Mouse (Mus musculus): Measurements from ENCODE around the gene Ufsp2. TPM values are rescaled to one million over a fixed set of nuclear protein-coding genes. Genes with fewer than 3 reads are reported as not detected.

Gene Ufsp2
- polyA plus RNA-seq, 1 experiment from 2014 or later = 96.8 TPM

GRCm38 (mm10) chr8:45994111-45994510 lies 18.8 kb downstream of the Ufsp2 start:
- H3K4me2 ChIP-seq = no peak overlapping the region
- peaks cover 43% of the 10 kb centered on the region for H3K36me3 ChIP-seq
- H3K4me3 ChIP-seq = no peak overlapping the region
- 96% methylated on average over 2 of the region's 2 CpGs for WGBS
- peaks cover 2% of the 10 kb centered on the region for H3K4me1 ChIP-seq
- no peaks in the 10 kb centered on the region for H3K9me3 ChIP-seq
- H3K9ac ChIP-seq = no peak overlapping the region
- no peak overlapping the region for H3K27ac ChIP-seq
- ATAC-seq (ENCODE audit: insufficient number of reproducible peaks, low FRiP score, low TSS enrichment, low read depth) = no peak
- H3K27me3 ChIP-seq = no peaks in the 10 kb centered on the region

- Histone ChIP-seq H3K9ac (no peak overlapping the region), H3K4me2 (no peak overlapping the region), H3K36me3 (peaks cover 35% of the 10 kb centered on the region), H3K4me1 (peaks cover 8% of the 10 kb centered on the region), H3K4me3 (no peak overlapping the region), H3K27me3 (no peaks in the 10 kb centered on the region), H3K27ac (no peak overlapping the region), H3K9me3 (no peaks in the 10 kb centered on the region)
- 85% methylated on average over 3 of the region's 3 CpGs for WGBS
- no peak for ATAC-seq (ENCODE audit: insufficient number of reproducible peaks, low FRiP score, low TSS enrichment, low read depth)
Measured at GRCm38 (mm10) chr8:45995576-45995975, 20.2 kb downstream of the Ufsp2 start.

DNA sequence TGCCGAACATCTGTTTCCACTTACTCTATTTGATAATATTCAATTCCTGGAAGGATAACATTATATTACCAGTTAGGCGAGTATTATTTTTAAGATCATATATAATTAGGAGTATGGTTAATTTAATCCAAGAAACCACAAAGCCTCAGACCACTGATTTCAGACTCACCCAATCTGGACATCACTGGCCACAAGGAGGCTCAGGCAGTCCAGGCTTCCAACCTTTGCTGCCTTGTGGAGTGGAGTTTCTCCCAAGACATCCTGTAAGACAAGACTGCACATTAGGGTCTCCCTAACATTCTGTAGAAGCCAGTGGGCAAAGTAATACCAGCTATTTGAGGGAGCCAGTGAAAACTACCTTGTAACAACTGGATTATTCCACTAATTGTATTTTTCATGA lies 22.9 kb downstream of the Ufsp2 start:
- WGBS = 68% methylated on average over 2 of the region's 2 CpGs
- H3K4me2 ChIP-seq = no peak overlapping the region

GRCm38 (mm10) chr8:45999138-45999783 lies 23.9 kb downstream of the Ufsp2 start, which contains the start of gene Lrp2bp:
Lrp2bp (plus strand) TSS chr8:45999303.
- no peak for ATAC-seq (ENCODE audit: insufficient number of reproducible peaks, low FRiP score, low TSS enrichment, low read depth)
- Histone ChIP-seq H3K36me3 (peaks cover 22% of the 10 kb centered on the region), H3K27me3 (no peaks in the 10 kb centered on the region), H3K9me3 (no peaks in the 10 kb centered on the region), H3K4me3 (peak within 1 kb of the TSS; percentile 56), H3K4me2 (peak within 1 kb of the TSS; percentile 84), H3K4me1 (peaks cover 8% of the 10 kb centered on the region), H3K9ac (peak within 1 kb of the TSS; percentile 71), H3K27ac (peak within 1 kb of the TSS; percentile 97)
- 3% methylated on average over 22 of the region's 22 CpGs for WGBS

More for the DNA sequence above, 22.9 kb downstream of the Ufsp2 start:
- no peak overlapping the region for H3K9ac ChIP-seq
- H3K36me3 ChIP-seq = peaks cover 27% of the 10 kb centered on the region
- no peak overlapping the region for H3K27ac ChIP-seq
- no peaks in the 10 kb centered on the region for H3K9me3 ChIP-seq
- H3K4me1 ChIP-seq = peaks cover 8% of the 10 kb centered on the region
- H3K4me3 ChIP-seq = 0 out of 2 replicates have a peak overlapping the region, but pooled peaks have one; percentile 8
- no peak for ATAC-seq (ENCODE audit: insufficient number of reproducible peaks, low FRiP score, low TSS enrichment, low read depth)
- no peaks in the 10 kb centered on the region for H3K27me3 ChIP-seq

- peaks cover 8% of the 10 kb centered on the region for H3K4me1 ChIP-seq
- peak overlapping the region; percentile 84 for H3K4me2 ChIP-seq
- H3K27ac ChIP-seq = peak overlapping the region; percentile 97
- H3K27me3 ChIP-seq = no peaks in the 10 kb centered on the region
- 4% methylated on average over 55 of the region's 55 CpGs for WGBS
- peak; percentile 99 for ATAC-seq (ENCODE audit: insufficient number of reproducible peaks, low FRiP score, low TSS enrichment, low read depth)
- H3K9ac ChIP-seq = peak overlapping the region; percentile 71
- H3K36me3 ChIP-seq = peaks cover 22% of the 10 kb centered on the region
- no peaks in the 10 kb centered on the region for H3K9me3 ChIP-seq
- H3K4me3 ChIP-seq = peak overlapping the region; percentile 56
Measured at GRCm38 (mm10) chr8:45999784-46000705, 24.7 kb downstream of the Ufsp2 start.

DNA sequence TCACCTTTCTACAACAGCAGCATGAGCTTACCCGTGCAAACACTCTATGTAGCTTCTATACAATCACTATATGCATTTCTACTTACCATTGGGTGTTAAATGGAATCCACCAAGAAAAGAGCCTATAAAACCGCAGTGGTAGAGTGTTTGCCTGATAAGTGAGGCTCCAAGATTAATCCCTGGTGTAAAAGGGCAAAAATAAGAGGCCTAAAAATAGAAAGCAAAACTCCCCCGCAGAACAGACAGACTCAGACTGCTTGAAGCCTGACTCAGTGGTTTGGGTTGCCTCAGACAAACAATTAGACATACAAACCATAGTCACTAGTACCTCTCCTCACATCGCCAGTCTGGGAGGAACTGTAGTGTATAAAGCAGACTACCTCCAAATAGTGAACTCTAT lies 30.3 kb downstream of the Ufsp2 start, which contains the start of gene Ankrd37:
Gene Ankrd37, minus strand, starts transcription at position 112 of the 400 bp plus-strand sequence.
- H3K4me2 ChIP-seq = no peak within 1 kb of the TSS
- no peak for ATAC-seq (ENCODE audit: insufficient number of reproducible peaks, low FRiP score, low TSS enrichment, low read depth)
- H3K9ac ChIP-seq = no peak within 1 kb of the TSS
- H3K27me3 ChIP-seq = no peaks in the 10 kb centered on the region
- no peak within 1 kb of the TSS for H3K4me3 ChIP-seq
- 63% methylated on average over 4 of the region's 4 CpGs for WGBS
- H3K36me3 ChIP-seq = no peaks in the 10 kb centered on the region
- H3K27ac ChIP-seq = no peak within 1 kb of the TSS
- no peaks in the 10 kb centered on the region for H3K9me3 ChIP-seq
- peaks cover 2% of the 10 kb centered on the region for H3K4me1 ChIP-seq

DNA sequence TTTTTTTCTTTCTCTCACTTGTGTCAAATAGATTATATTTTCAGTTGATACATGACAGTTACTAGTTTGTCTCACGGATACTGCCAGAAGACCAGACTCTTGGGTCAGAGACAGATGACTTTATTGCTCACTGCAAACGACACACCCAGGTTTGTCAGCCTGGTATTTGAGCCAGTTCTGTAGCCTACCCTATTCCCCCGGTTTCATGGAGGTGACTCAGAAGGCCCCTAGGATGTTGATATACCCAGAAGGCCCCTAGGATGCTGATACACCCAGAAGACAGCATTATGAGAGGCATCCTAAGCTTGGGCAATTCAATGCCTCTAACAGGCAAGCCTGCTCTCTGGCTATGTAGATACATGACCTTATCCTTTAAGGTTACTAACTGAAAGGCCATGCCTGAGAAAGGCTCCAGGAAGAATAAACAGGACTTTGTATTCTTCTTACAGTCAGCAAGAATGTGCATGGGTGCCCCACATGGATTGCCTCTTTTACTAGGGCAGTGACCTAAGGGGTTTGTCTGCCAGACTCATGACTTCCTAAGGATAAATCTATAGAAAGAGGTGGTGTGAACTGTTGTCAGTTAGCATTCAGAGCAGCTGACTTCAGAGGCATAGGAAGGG lies 31.8 kb downstream of the Ufsp2 start:
- ATAC-seq (ENCODE audit: insufficient number of reproducible peaks, low FRiP score, low TSS enrichment, low read depth) = no peak
- no peaks in the 10 kb centered on the region for H3K27me3 ChIP-seq

DNA sequence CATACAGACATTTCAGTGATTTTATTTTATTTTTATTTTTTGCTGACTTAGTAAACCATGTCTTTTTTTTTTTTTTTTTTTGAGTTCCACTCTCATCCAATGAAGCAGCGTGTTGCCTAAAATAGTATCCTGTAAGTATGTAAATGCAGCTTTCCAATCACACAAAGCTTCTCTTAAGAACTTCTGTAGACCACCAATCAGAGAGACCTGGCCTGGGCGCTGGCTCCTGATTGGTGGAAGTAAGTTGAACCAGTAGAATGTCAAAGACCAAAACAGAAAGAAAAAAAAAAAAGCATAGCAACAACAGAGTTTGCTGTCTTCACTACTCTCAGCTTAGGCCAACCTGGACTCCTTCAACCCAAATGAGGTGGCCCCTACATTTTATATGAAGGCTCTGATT lies 35.0 kb downstream of the Ufsp2 start:
- Histone ChIP-seq H3K9me3 (no peaks in the 10 kb centered on the region), H3K27ac (0 out of 2 replicates have a peak overlapping the region, but pooled peaks have one; percentile 27), H3K4me2 (peak overlapping the region; percentile 36), H3K36me3 (no peaks in the 10 kb centered on the region), H3K9ac (no peak overlapping the region), H3K27me3 (no peaks in the 10 kb centered on the region), H3K4me1 (peaks cover 13% of the 10 kb centered on the region), H3K4me3 (no peak overlapping the region)
- WGBS = 51% methylated on average over 2 of the region's 2 CpGs
- 0 out of 2 replicates have a peak, but pooled peaks have one; percentile 44 for ATAC-seq (ENCODE audit: insufficient number of reproducible peaks, low FRiP score, low TSS enrichment, low read depth)

More for the DNA sequence above, 31.8 kb downstream of the Ufsp2 start:
- Histone ChIP-seq H3K4me2 (no peak overlapping the region), H3K9me3 (no peaks in the 10 kb centered on the region), H3K9ac (no peak overlapping the region), H3K27ac (no peak overlapping the region), H3K36me3 (no peaks in the 10 kb centered on the region), H3K4me3 (no peak overlapping the region), H3K4me1 (peaks cover 13% of the 10 kb centered on the region)
- 44% methylated on average over 3 of the region's 3 CpGs for WGBS

DNA sequence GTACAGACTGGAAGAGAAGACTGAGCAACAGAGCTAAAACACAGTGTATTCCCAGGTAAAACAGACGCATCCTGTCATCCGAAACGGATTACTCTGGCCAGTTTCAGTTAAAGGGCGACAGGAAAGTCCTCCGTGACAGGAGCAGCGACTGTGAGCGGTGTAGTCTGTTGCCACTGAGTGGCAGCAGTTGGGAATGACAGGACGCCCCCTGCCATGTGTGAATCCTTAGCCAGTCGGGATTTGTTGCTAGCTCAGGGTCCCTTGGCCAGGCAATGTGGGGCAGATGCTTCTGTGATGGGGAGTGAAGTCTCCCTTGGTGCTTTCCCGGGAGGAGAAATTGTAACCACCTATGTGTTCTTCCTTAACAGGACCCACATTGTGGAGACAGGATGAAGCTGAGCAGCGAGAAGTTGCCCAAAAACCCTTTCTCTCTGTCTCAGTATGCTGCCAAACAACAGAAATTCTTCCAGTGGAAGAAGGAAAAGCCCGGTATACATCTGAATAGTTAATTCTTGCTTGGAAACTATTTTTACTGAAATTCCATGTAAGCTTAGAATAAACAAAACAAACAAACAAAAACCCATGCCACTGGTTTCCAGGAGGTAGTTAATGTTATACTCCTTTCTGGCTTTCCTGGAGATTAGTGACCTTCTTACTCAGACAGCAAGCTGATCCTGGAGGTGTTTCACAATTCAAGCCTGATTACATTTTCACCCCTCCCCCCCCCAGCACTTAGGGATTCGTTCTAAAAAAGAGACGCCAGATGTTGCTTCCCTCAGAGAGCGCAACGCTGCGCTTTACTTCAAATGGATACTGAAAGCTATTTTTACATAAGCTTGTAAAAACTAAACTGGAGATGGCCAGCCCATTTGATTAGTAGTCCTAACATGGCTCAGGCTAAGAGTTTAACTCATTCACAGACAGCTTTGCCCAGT lies 35.7 kb downstream of the Ufsp2 start:
- H3K9ac ChIP-seq = peak overlapping the region; percentile 17; the same call in 1 of the 2 replicates
- peak overlapping the region; percentile 27; the same call in 1 of the 2 replicates for H3K27ac ChIP-seq
- 6% methylated on average over 17 of the region's 17 CpGs for WGBS

GRCm38 (mm10) chr8:46022203-46022602 lies 46.9 kb downstream of the Ufsp2 start:
- WGBS = 81% methylated on average over 9 of the region's 9 CpGs
- Histone ChIP-seq H3K4me1 (no peaks in the 10 kb centered on the region), H3K4me3 (no peak overlapping the region), H3K4me2 (no peak overlapping the region), H3K9me3 (no peaks in the 10 kb centered on the region), H3K36me3 (no peaks in the 10 kb centered on the region), H3K27me3 (no peaks in the 10 kb centered on the region), H3K27ac (no peak overlapping the region), H3K9ac (no peak overlapping the region)
- no peak for ATAC-seq (ENCODE audit: insufficient number of reproducible peaks, low FRiP score, low TSS enrichment, low read depth)

More for the DNA sequence above, 35.7 kb downstream of the Ufsp2 start:
- Histone ChIP-seq H3K36me3 (no peaks in the 10 kb centered on the region), H3K4me2 (peak overlapping the region; percentile 36), H3K4me1 (peaks cover 13% of the 10 kb centered on the region), H3K4me3 (peak overlapping the region; percentile 18; the same call in 1 of the 2 replicates), H3K9me3 (no peaks in the 10 kb centered on the region), H3K27me3 (no peaks in the 10 kb centered on the region)
- no peak for ATAC-seq (ENCODE audit: insufficient number of reproducible peaks, low FRiP score, low TSS enrichment, low read depth)

- H3K4me3 ChIP-seq = no peak overlapping the region
- no peak for ATAC-seq (ENCODE audit: insufficient number of reproducible peaks, low FRiP score, low TSS enrichment, low read depth)
- no peaks in the 10 kb centered on the region for H3K27me3 ChIP-seq
- 87% methylated on average over 9 of the region's 9 CpGs for WGBS
- no peak overlapping the region for H3K9ac ChIP-seq
- H3K27ac ChIP-seq = no peak overlapping the region
- no peak overlapping the region for H3K4me2 ChIP-seq
- H3K36me3 ChIP-seq = no peaks in the 10 kb centered on the region
- H3K9me3 ChIP-seq = no peaks in the 10 kb centered on the region
- no peaks in the 10 kb centered on the region for H3K4me1 ChIP-seq
Measured at GRCm38 (mm10) chr8:46022758-46023157, 47.4 kb downstream of the Ufsp2 start.
